Mouse (Mus musculus): Measurements from ENCODE around the gene Fam160a2. TPM values are rescaled to one million over a fixed set of nuclear protein-coding genes. Genes with fewer than 3 reads are reported as not detected.
A peak's percentile ranks its signal among the peaks of the same experiment; 100 is the strongest.

The Fam160a2 gene
- total and polyA plus RNA-seq, 3 experiments: 6.2 to 17.7 TPM; not detected in 1

GRCm38 (mm10) chr7:105404268-105404667 lies 4.4 kb upstream of the Fam160a2 start, which contains the start of gene Cnga4:
Gene Cnga4 (plus strand): TSS chr7:105404568.
- H3K4me3 ChIP-seq (ENCODE audit: control insufficient read depth in 1 of 2, insufficient read depth in 1 of 2, low read depth in 2 of 2, low read length in 2 of 2): no peak within 1 kb of the TSS
- no peak for DNase-seq (ENCODE audit: low read depth, low spot score)
- H3K36me3 ChIP-seq (ENCODE audit: control insufficient read depth in 1 of 2, insufficient read depth in 2 of 2, low read length in 2 of 2): no peaks in the 10 kb centered on the region
- no peaks in the 10 kb centered on the region for H3K9me3 ChIP-seq (replicated peaks; ENCODE audit: insufficient read depth, low read length)
- no peak within 1 kb of the TSS for H3K27ac ChIP-seq (ENCODE audit: control insufficient read depth, low read depth, low read length)
- no peaks in the 10 kb centered on the region; the same call in 1 of the 2 replicates for H3K79me2 ChIP-seq (ENCODE audit: control insufficient read depth, insufficient read depth, low read length, poor library complexity)
- no peaks in the 10 kb centered on the region; a peak in 1 of 4 replicates for H3K27me3 ChIP-seq (ENCODE audit: control insufficient read depth in 1 of 2, insufficient read depth in 2 of 2, low read length in 2 of 2)
- TF ChIP-seq NRF1 (IDR thresholded peaks at IDR 0.05; ENCODE audit: insufficient read depth, low read depth, low read length, poor library complexity, severe bottlenecking): no peak
- no peak for TF ChIP-seq MXI1 (IDR thresholded peaks at IDR 0.05; ENCODE audit: low read depth, low read length)
- no peak for TF ChIP-seq TAL1 (IDR thresholded peaks at IDR 0.05; ENCODE audit: low read length)
- no peak for TF ChIP-seq ZC3H11A (IDR thresholded peaks at IDR 0.05; ENCODE audit: low read depth, low read length)
- TF ChIP-seq MYC (IDR thresholded peaks at IDR 0.05; ENCODE audit: low read depth, low read length): no peak
- no peak for TF ChIP-seq CTCF (IDR thresholded peaks at IDR 0.05 in 2 of 3, conservative IDR thresholded peaks at IDR 0.05 in 1 of 3; ENCODE audit: control insufficient read depth in 1 of 3, insufficient read depth in 1 of 3, low read depth in 2 of 3, low read length in 3 of 3, poor library complexity in 1 of 3, severe bottlenecking in 1 of 3)
- TF ChIP-seq GABPA (IDR thresholded peaks at IDR 0.05; ENCODE audit: low read depth, low read length): no peak
- TF ChIP-seq TBP (IDR thresholded peaks at IDR 0.05; ENCODE audit: low read depth, low read length): no peak
- no peak for TF ChIP-seq ZMIZ1 (IDR thresholded peaks at IDR 0.05; ENCODE audit: low read depth, low read length)
- TF ChIP-seq ETS1 (IDR thresholded peaks at IDR 0.05; ENCODE audit: low read depth, low read length): no peak
- TF ChIP-seq MAZ (IDR thresholded peaks at IDR 0.05; ENCODE audit: low read depth, low read length): no peak
- no peak for TF ChIP-seq ELF1 (IDR thresholded peaks at IDR 0.05; ENCODE audit: low read depth, low read length)
- no peak for TF ChIP-seq KAT2A (conservative IDR thresholded peaks at IDR 0.05; ENCODE audit: low read depth, low read length)
- no peak for TF ChIP-seq USF1 (IDR thresholded peaks at IDR 0.05; ENCODE audit: low read depth, low read length)
- TF ChIP-seq JUND (IDR thresholded peaks at IDR 0.05; ENCODE audit: low read depth, low read length): no peak
- TF ChIP-seq ZNF384 (IDR thresholded peaks at IDR 0.05; ENCODE audit: low read depth, low read length): no peak
- TF ChIP-seq GATA1 (IDR thresholded peaks at IDR 0.05; ENCODE audit: low read depth, low read length): no peak
- TF ChIP-seq USF2 (IDR thresholded peaks at IDR 0.05; ENCODE audit: borderline replicate concordance in 1 of 2, insufficient read depth in 1 of 2, low read depth in 1 of 2, low read length in 2 of 2): no peak
- no peaks in the 10 kb centered on the region for H3K4me1 ChIP-seq (ENCODE audit: control insufficient read depth in 1 of 2, insufficient read depth in 2 of 2, low read length in 2 of 2)
- no peak within 1 kb of the TSS for H3K9ac ChIP-seq (ENCODE audit: control insufficient read depth, low read depth, low read length, poor library complexity, severe bottlenecking)

- H3K4me3 ChIP-seq (ENCODE audit: control insufficient read depth in 1 of 2, insufficient read depth in 1 of 2, low read depth in 2 of 2, low read length in 2 of 2): peak overlapping the region; percentile 77 to 88
- H3K4me1 ChIP-seq (ENCODE audit: control insufficient read depth in 1 of 2, insufficient read depth in 2 of 2, low read length in 2 of 2): peaks cover 0 to 11% of the 10 kb centered on the region in 2 experiments; a peak in 2 of 4 replicates
- H3K9ac ChIP-seq (ENCODE audit: control insufficient read depth, low read depth, low read length, poor library complexity, severe bottlenecking): peak overlapping the region; percentile 78
- peaks cover 0 to 23% of the 10 kb centered on the region in 2 experiments; a peak in 2 of 4 replicates for H3K36me3 ChIP-seq (ENCODE audit: control insufficient read depth in 1 of 2, insufficient read depth in 2 of 2, low read length in 2 of 2)
- peak overlapping the region; percentile 58 for H3K27ac ChIP-seq (ENCODE audit: control insufficient read depth, low read depth, low read length)
- no peaks in the 10 kb centered on the region for H3K27me3 ChIP-seq (ENCODE audit: control insufficient read depth in 1 of 2, insufficient read depth in 2 of 2, low read length in 2 of 2)
- no peaks in the 10 kb centered on the region; the same call in 1 of the 2 replicates for H3K79me2 ChIP-seq (ENCODE audit: control insufficient read depth, insufficient read depth, low read length, poor library complexity)
- DNase-seq (ENCODE audit: low read depth, low spot score): peak; percentile 82
- no peaks in the 10 kb centered on the region for H3K9me3 ChIP-seq (replicated peaks; ENCODE audit: insufficient read depth, low read length)
- TF ChIP-seq GABPA (IDR thresholded peaks at IDR 0.05; ENCODE audit: low read depth, low read length): no peak
- no peak for TF ChIP-seq RAD21 (IDR thresholded peaks at IDR 0.05; ENCODE audit: low read depth, low read length)
- 0 out of 2 replicates have a peak, but pooled peaks have one; percentile 55 for TF ChIP-seq GATA1 (IDR thresholded peaks at IDR 0.05; ENCODE audit: low read depth, low read length)
- TF ChIP-seq ZNF384 (IDR thresholded peaks at IDR 0.05; ENCODE audit: low read depth, low read length): peak; percentile 94
- TF ChIP-seq POLR2A (IDR thresholded peaks at IDR 0.05; ENCODE audit: control insufficient read depth in 1 of 2, insufficient read depth in 1 of 2, low read depth in 1 of 2, low read length in 2 of 2, poor library complexity in 1 of 2): peak in 1 of 2 experiments; percentile 72; a peak in 2 of 4 replicates
- TF ChIP-seq NELFE (IDR thresholded peaks at IDR 0.05; ENCODE audit: low read depth, low read length): peak; percentile 47
- TF ChIP-seq USF2 (IDR thresholded peaks at IDR 0.05; ENCODE audit: borderline replicate concordance in 1 of 2, insufficient read depth in 1 of 2, low read depth in 1 of 2, low read length in 2 of 2): no peak
- no peak; the same call in 1 of the 2 replicates for TF ChIP-seq MAFK (IDR thresholded peaks at IDR 0.05; ENCODE audit: borderline replicate concordance, low read depth, low read length)
- no peak for TF ChIP-seq TCF12 (IDR thresholded peaks at IDR 0.05; ENCODE audit: low read depth, low read length)
- TF ChIP-seq ETS1 (IDR thresholded peaks at IDR 0.05; ENCODE audit: low read depth, low read length): peak; percentile 82
- peak; percentile 71 for TF ChIP-seq SIN3A (IDR thresholded peaks at IDR 0.05; ENCODE audit: low read length)
- no peak for TF ChIP-seq CTCF (IDR thresholded peaks at IDR 0.05 in 2 of 3, conservative IDR thresholded peaks at IDR 0.05 in 1 of 3; ENCODE audit: control insufficient read depth in 1 of 3, insufficient read depth in 1 of 3, low read depth in 2 of 3, low read length in 3 of 3, poor library complexity in 1 of 3, severe bottlenecking in 1 of 3)
- no peak for TF ChIP-seq KAT2A (conservative IDR thresholded peaks at IDR 0.05; ENCODE audit: low read depth, low read length)
- 0 out of 2 replicates have a peak, but pooled peaks have one; percentile 33 for TF ChIP-seq HCFC1 (IDR thresholded peaks at IDR 0.05; ENCODE audit: low read depth, low read length)
- peak; percentile 72; the same call in 1 of the 2 replicates for TF ChIP-seq MYC (IDR thresholded peaks at IDR 0.05; ENCODE audit: low read depth, low read length)
- TF ChIP-seq TBP (IDR thresholded peaks at IDR 0.05; ENCODE audit: low read depth, low read length): peak; percentile 65
- TF ChIP-seq RCOR1 (IDR thresholded peaks at IDR 0.05; ENCODE audit: low read depth, low read length): peak; percentile 70
- TF ChIP-seq MAX (IDR thresholded peaks at IDR 0.05; ENCODE audit: low read length): 0 out of 2 replicates have a peak, but pooled peaks have one; percentile 9
Measured at GRCm38 (mm10) chr7:105399058-105399934, 558 bp downstream of the Fam160a2 start.

Measured in MEL (cell line).